Mouse (Mus musculus) neural tube, embryonic 11.5 days (tissue): ENCODE data around the gene Reep3. TPM values are rescaled to one million over a fixed set of nuclear protein-coding genes. Genes with fewer than 3 reads are reported as not detected.

ENCODE experiments used
- ATAC-seq: fragments of 200-750 bp; cut with Nextera tagmentation; 2 replicates; pipeline ENCODE4 v1.8.0; 2017; ENCODE audit warnings: moderate number of reproducible peaks, mild to moderate bottlenecking, moderate TSS enrichment, moderate library complexity; ENCODE audit not compliant: insufficient read depth, low FRiP score, low TSS enrichment
- DNase-seq: peaks from one replicate; pipeline ENCODE4 v3.0.0-alpha.2; 2015; ENCODE audit warnings: low spot score
- H3K27ac ChIP-seq: fragments of 300-500 bp; sonication (generic); 2 replicates; pipeline ENCODE4 v1.5.1; 2014; ENCODE audit warnings: low read depth, mild to moderate bottlenecking, low read length
- H3K27me3 ChIP-seq: fragments of 300-500 bp; sonication (generic); 2 replicates; pipeline ENCODE4 v1.6.1; 2014; ENCODE audit warnings: mild to moderate bottlenecking, low read length, mixed read lengths; ENCODE audit not compliant: control insufficient read depth, insufficient read depth
- H3K36me3 ChIP-seq: fragments of 300-500 bp; sonication (generic); 2 replicates; pipeline ENCODE4 v1.6.1; 2014; ENCODE audit warnings: mild to moderate bottlenecking, low read length, moderate library complexity, mixed read lengths; ENCODE audit not compliant: control insufficient read depth, insufficient read depth
- H3K4me1 ChIP-seq: fragments of 300-500 bp; sonication (generic); 2 replicates; pipeline ENCODE4 v1.6.1; 2014; ENCODE audit warnings: low read length, mixed read lengths; ENCODE audit not compliant: control insufficient read depth, insufficient read depth
- H3K4me2 ChIP-seq: fragments of 300-500 bp; sonication (generic); 2 replicates; pipeline ENCODE4 v1.6.1; 2014; ENCODE audit warnings: low read depth, mild to moderate bottlenecking, moderate library complexity
- H3K4me3 ChIP-seq: fragments of 300-500 bp; sonication (generic); 2 replicates; pipeline ENCODE4 v1.5.1; 2014; ENCODE audit warnings: low read depth, low read length
- H3K9ac ChIP-seq: fragments of 300-500 bp; sonication (generic); 2 replicates; pipeline ENCODE4 v1.6.1; 2014; ENCODE audit warnings: mild to moderate bottlenecking, low read length
- H3K9me3 ChIP-seq: fragments of 300-500 bp; sonication (generic); 2 replicates; pipeline ENCODE4 v1.6.1; 2016; ENCODE audit warnings: low read length; ENCODE audit not compliant: control insufficient read depth
- WGBS: fragments of 180-500 bp; shearing (Covaris S2); extraction: QIAGEN DNeasy Blood & Tissue Kit; methylation state at CpG from one replicate; pipeline ENCODE4 v1.1.7; 2014; 5-methylcytosine and 5-hydroxymethylcytosine counted together
- polyA plus RNA-seq: library from polyadenylated mRNA; unstranded; fragments of >200 nt; fragmentation: Nextera tagmentation; extraction: Ambion mirVana; gene quantifications from 2 replicates; pipeline ENCODE4 v1.2.1, GENCODE M21; 2014

The Reep3 gene
- polyA plus RNA-seq, 1 experiment from 2014 or later: 40.6 TPM

DNA sequence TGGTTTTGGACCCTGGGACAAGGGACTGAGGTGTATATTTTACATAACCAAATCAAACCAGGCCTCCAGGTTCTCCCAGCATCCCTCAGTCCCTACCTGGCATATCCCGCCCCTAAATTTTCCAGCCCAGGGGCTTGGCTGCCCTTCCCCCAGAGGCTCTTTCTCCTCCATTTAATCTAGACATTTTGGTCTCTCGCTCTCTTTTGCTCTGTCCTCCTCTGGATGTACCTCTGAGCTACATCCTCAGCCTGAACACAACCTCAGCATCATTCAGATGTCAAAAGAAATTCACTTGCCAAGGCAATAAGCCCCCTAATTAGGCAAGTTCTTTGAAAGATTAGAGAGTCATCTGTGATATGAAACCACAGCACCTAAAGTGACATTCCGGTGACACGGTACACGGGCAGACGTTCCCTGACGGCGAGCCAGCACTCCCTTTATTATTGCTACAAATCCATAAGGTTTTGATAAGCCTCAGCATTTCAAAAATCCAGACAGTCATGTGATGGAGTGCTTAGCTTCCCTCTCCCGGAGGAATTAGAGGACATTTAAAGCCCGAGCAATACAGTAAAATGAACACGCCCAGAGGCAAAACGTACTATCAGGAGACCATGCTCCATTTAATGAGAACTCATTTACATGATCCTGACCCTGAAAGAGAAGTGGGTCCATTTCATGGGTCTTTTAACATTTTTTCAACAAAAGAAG lies 51.4 kb downstream of the Reep3 start:
- H3K27me3 ChIP-seq: no peaks in the 10 kb centered on the region
- H3K4me3 ChIP-seq: no peak overlapping the region
- H3K36me3 ChIP-seq: no peaks in the 10 kb centered on the region
- no peak overlapping the region for H3K9ac ChIP-seq
- whole genome bisulfite sequencing: 75% methylated on average over 12 of the region's 12 CpGs
- H3K4me2 ChIP-seq: no peak overlapping the region
- no peaks in the 10 kb centered on the region; the same call in 1 of the 2 replicates for H3K4me1 ChIP-seq
- ATAC-seq: 0 out of 2 replicates have a peak, but pooled peaks have one; percentile 8
- no peak overlapping the region for H3K27ac ChIP-seq
- DNase-seq: no peak
- H3K9me3 ChIP-seq: no peaks in the 10 kb centered on the region

DNA sequence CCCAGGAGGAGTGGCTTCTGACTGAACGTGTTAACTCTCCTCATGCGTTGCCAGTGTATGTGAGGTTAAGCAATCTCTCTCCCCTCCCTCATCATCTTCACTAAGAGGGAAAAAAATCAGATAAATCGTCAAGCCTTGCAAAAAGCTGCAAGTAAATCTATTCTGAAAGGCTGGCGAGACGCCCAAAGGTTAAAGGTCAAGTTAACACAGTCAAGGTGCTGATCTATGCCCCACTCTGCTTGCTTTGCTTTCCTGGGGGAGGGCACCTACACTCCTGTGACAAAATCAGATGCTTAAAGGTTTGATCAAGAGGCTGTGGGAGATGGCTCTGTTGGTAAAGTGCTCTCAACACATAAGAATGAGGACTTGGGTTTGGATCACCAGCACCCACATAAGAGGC lies 52.4 kb downstream of the Reep3 start:
- H3K27me3 ChIP-seq: no peaks in the 10 kb centered on the region
- no peak overlapping the region for H3K4me3 ChIP-seq
- no peak overlapping the region for H3K9ac ChIP-seq
- no peaks in the 10 kb centered on the region for H3K36me3 ChIP-seq
- no peak overlapping the region for H3K27ac ChIP-seq
- H3K4me1 ChIP-seq: no peaks in the 10 kb centered on the region; the same call in 1 of the 2 replicates
- no peaks in the 10 kb centered on the region for H3K9me3 ChIP-seq
- DNase-seq (no peak), ATAC-seq (0 out of 2 replicates have a peak, but pooled peaks have one; percentile 8)
- WGBS: 71% methylated on average over 5 of the region's 5 CpGs
- no peak overlapping the region for H3K4me2 ChIP-seq

DNA sequence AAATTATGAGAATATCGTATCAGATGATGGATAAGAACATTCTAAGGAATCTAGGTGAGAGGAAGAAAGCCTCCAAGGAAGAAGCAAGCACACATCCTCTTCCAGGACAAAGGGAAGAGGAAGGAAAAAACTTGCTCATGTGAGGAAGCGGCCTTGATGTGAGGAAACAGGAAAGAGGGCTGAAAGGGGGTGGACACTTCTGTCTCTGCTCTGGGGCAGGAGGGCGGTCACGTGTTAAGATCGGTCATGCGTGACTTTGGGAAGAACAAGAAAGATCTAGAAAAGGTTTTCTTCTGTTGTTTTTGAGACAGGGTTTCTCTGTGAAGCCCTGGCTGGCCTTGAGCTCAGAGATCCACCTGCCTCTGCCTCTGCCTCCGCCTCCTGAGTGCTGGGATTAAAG lies 53.5 kb downstream of the Reep3 start:
- 83% methylated on average over 7 of the region's 7 CpGs for WGBS
- no peak for DNase-seq

DNA sequence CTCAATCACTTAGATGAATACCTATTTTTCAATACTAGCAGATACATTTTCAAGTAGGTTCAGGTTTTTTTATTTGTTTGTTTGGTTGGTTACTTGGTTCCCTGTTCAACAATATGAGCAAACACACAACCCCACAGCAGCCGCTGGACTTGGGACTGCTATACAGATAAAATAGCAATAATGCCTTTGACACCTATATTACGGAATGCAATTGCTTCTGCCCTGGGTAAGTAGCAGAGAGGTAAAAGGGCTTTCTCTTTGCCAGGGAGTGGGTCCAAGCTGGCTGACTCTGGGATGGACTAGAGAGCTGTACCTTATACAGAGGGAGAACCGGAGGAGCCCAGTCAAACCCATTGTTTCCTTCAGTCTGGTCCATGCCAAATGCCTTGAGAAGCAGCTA lies 56.3 kb downstream of the Reep3 start:
- ATAC-seq: no peak
- H3K9me3 ChIP-seq: no peaks in the 10 kb centered on the region

More for the DNA sequence above, 53.5 kb downstream of the Reep3 start:
- Histone ChIP-seq H3K4me2 (no peak overlapping the region), H3K4me3 (no peak overlapping the region), H3K4me1 (no peaks in the 10 kb centered on the region; the same call in 1 of the 2 replicates), H3K9ac (no peak overlapping the region), H3K36me3 (no peaks in the 10 kb centered on the region), H3K27me3 (no peaks in the 10 kb centered on the region), H3K9me3 (no peaks in the 10 kb centered on the region), H3K27ac (no peak overlapping the region)
- ATAC-seq: no peak

DNA sequence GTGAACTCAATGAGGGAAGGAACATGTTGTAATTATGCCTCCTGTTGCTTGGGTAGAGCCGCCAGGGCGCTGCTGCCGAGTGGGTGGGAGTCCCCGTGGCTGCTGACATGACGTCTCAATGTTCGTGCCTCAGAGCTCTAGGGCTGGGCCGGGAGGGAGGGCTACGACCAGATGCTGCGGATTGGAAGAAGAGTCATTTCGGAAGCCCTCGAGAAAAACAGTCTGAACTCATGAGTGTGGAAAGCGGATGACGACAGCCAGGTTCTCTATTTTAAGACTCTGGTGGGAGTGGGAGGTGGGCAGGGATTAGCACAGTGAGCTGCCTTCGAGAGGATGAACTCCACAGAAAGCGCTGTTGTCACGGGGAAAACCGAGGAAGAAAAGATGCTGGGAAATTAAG lies 57.7 kb downstream of the Reep3 start:
- H3K4me2 ChIP-seq: no peak overlapping the region
- H3K4me3 ChIP-seq: no peak overlapping the region
- no peaks in the 10 kb centered on the region for H3K9me3 ChIP-seq
- H3K27ac ChIP-seq: no peak overlapping the region
- H3K9ac ChIP-seq: no peak overlapping the region
- ATAC-seq (no peak), DNase-seq (no peak)
- H3K36me3 ChIP-seq: no peaks in the 10 kb centered on the region
- H3K27me3 ChIP-seq: no peaks in the 10 kb centered on the region
- H3K4me1 ChIP-seq: no peaks in the 10 kb centered on the region
- 83% methylated on average over 17 of the region's 17 CpGs for WGBS

More for the DNA sequence above, 56.3 kb downstream of the Reep3 start:
- 99% methylated on average over 3 of the region's 3 CpGs for WGBS
- Histone ChIP-seq H3K27ac (no peak overlapping the region), H3K9ac (no peak overlapping the region), H3K4me3 (no peak overlapping the region), H3K36me3 (no peaks in the 10 kb centered on the region), H3K27me3 (no peaks in the 10 kb centered on the region), H3K4me1 (no peaks in the 10 kb centered on the region; the same call in 1 of the 2 replicates), H3K4me2 (no peak overlapping the region)
- no peak for DNase-seq

DNA sequence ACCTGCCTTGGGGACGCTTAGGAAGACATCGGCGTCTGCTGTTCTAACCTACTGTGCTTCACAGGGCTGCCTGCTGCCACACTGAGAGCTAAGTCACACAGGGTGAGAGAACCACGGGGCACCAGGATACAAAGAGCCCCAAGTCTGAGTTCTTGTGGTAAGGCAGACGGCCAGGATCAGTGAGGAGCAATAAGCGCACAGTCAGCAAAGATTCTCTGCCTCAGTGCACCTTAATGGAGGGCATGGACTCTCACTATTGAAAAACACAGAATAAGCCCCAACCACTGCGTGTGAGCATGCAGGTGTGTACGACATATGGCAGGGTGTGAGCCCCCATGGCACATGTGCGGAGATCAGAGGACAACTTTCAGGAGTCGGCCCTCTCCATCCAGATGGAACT lies 60.2 kb downstream of the Reep3 start:
- no peak overlapping the region for H3K4me2 ChIP-seq
- no peaks in the 10 kb centered on the region for H3K4me1 ChIP-seq
- DNase-seq: no peak
- H3K9me3 ChIP-seq: no peaks in the 10 kb centered on the region
- ATAC-seq: no peak
- WGBS: 89% methylated on average over 10 of the region's 10 CpGs
- H3K4me3 ChIP-seq: no peak overlapping the region
- H3K27ac ChIP-seq: no peak overlapping the region
- no peaks in the 10 kb centered on the region for H3K27me3 ChIP-seq
- no peaks in the 10 kb centered on the region for H3K36me3 ChIP-seq
- no peak overlapping the region for H3K9ac ChIP-seq

DNA sequence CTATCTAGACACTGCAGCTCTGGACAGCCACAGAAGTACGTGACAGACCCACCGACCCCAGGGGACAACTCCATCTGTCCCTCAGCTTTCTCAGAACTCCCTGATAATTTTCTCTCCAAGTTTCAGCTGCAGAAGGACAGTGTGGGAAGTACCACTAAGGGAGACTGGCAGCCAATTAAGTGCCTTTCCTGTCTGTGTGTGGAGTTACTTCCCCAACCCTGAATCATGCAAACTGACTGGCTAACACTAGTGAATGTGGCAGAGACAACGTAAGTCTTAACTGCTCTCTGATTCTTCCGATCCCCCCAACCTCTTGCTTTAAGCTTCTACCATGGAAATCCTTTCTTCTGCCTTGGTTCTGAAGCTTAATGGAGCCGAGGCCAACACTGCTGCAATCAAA lies 60.6 kb downstream of the Reep3 start:
- Histone ChIP-seq H3K9ac (no peak overlapping the region), H3K9me3 (no peaks in the 10 kb centered on the region), H3K4me1 (no peaks in the 10 kb centered on the region), H3K4me3 (no peak overlapping the region), H3K36me3 (no peaks in the 10 kb centered on the region), H3K4me2 (no peak overlapping the region), H3K27ac (no peak overlapping the region), H3K27me3 (no peaks in the 10 kb centered on the region)
- ATAC-seq (no peak), DNase-seq (no peak)
- 91% methylated on average over 5 of the region's 5 CpGs for WGBS

DNA sequence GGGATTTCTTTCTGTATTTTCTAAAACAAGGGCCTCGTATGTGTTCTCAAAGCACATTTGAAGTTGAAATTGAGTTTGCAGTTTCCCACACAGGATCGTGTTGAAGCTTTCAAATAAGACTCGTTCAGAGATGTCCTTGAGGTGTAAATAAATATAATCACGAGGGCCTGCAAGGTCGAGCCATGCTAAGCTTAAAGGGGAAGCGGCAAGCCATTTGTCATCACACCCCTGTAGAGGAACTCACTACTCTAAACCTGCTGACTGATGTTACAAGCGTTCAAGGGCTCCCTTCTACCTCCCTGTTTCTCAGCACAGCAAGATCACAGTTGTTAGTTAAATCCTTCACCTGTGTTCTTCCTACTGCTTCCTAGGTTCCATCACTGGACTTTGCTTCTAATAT lies 65.6 kb downstream of the Reep3 start:
- Histone ChIP-seq H3K9ac (no peak overlapping the region), H3K4me3 (no peak overlapping the region), H3K4me2 (no peak overlapping the region), H3K27ac (no peak overlapping the region), H3K36me3 (peaks cover 2% of the 10 kb centered on the region), H3K9me3 (no peaks in the 10 kb centered on the region), H3K27me3 (no peaks in the 10 kb centered on the region), H3K4me1 (peaks cover 3% of the 10 kb centered on the region; the same call in 1 of the 2 replicates)
- 79% methylated on average over 7 of the region's 7 CpGs for WGBS
- no peak for ATAC-seq
- DNase-seq: no peak

DNA sequence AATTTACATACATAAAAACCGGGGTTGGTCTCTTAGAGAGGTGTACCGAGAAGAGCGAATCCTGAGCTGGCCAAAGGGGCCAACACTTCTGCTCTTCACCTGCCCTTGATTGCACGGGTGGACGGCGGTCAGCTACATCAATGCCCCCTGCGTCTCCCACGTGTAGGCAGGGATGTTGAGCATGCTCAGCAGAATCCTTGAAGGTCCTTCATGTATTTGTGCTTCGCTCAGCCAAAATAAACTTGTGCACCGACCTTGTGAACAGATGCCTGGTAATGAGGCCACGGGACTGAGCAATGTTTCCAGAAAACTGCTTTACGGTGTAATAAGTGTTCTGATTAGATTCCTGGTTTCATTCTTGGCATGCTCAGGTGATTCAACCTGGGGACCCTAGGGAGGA lies 67.4 kb downstream of the Reep3 start:
- no peak overlapping the region for H3K4me2 ChIP-seq
- peaks cover 2% of the 10 kb centered on the region for H3K36me3 ChIP-seq
- WGBS: 83% methylated on average over 12 of the region's 12 CpGs
- ATAC-seq (no peak), DNase-seq (no peak)
- H3K9me3 ChIP-seq: no peaks in the 10 kb centered on the region
- peaks cover 7% of the 10 kb centered on the region; the same call in 1 of the 2 replicates for H3K4me1 ChIP-seq
- H3K27me3 ChIP-seq: no peaks in the 10 kb centered on the region
- no peak overlapping the region for H3K27ac ChIP-seq
- no peak overlapping the region for H3K9ac ChIP-seq
- no peak overlapping the region for H3K4me3 ChIP-seq
